Mouse (Mus musculus): ENCODE data around the gene Pnkd. TPM values are rescaled to one million over a fixed set of nuclear protein-coding genes. Genes with fewer than 3 reads are reported as not detected.
A peak's percentile ranks its signal among the peaks of the same experiment; 100 is the strongest.

The Pnkd gene
- polyA plus RNA-seq, 1 experiment = 165 TPM

GRCm38 (mm10) chr1:74364270-74364669 is 79.5 kb downstream of the Pnkd start:
- no peak for DNase-seq
- TF ChIP-seq POLR2A (IDR thresholded peaks at IDR 0.05; ENCODE audit: low read depth, low read length) = no peak
- no peak for TF ChIP-seq CTCF (conservative IDR thresholded peaks at IDR 0.05; ENCODE audit: insufficient read depth, insufficient read length, low read depth, low read length)
- 63% methylated on average over 8 of the region's 8 CpGs for WGBS
- H3K4me3 ChIP-seq (ENCODE audit: insufficient read depth, low read depth, low read length) = no peak overlapping the region
- no peaks in the 10 kb centered on the region for H3K36me3 ChIP-seq (ENCODE audit: control insufficient read depth, insufficient read depth, low read length)
- H3K4me1 ChIP-seq (ENCODE audit: control insufficient read depth, insufficient read depth, low read length) = no peaks in the 10 kb centered on the region
- no peak overlapping the region for H3K27ac ChIP-seq (ENCODE audit: insufficient read depth, low read depth, low read length)
- no peaks in the 10 kb centered on the region for H3K27me3 ChIP-seq (replicated peaks; ENCODE audit: control insufficient read depth, insufficient read depth, low read length)

- Histone ChIP-seq H3K4me3 (ENCODE audit: insufficient read depth, low read depth, low read length) (peak overlapping the region; percentile 14; the same call in 1 of the 2 replicates), H3K27ac (ENCODE audit: insufficient read depth, low read depth, low read length) (no peak overlapping the region), H3K27me3 (replicated peaks; ENCODE audit: control insufficient read depth, insufficient read depth, low read length) (no peaks in the 10 kb centered on the region), H3K4me1 (ENCODE audit: control insufficient read depth, insufficient read depth, low read length) (no peaks in the 10 kb centered on the region), H3K36me3 (ENCODE audit: control insufficient read depth, insufficient read depth, low read length) (no peaks in the 10 kb centered on the region)
- 22% methylated on average over 34 of the region's 34 CpGs for WGBS
- TF ChIP-seq POLR2A (IDR thresholded peaks at IDR 0.05; ENCODE audit: low read depth, low read length) (no peak), CTCF (conservative IDR thresholded peaks at IDR 0.05; ENCODE audit: insufficient read depth, insufficient read length, low read depth, low read length) (no peak)
- DNase-seq = peak; percentile 55
Observed at GRCm38 (mm10) chr1:74367886-74368645, 83.3 kb downstream of the Pnkd start.

GRCm38 (mm10) chr1:74370040-74370439 is 85.3 kb downstream of the Pnkd start:
- Histone ChIP-seq H3K27me3 (replicated peaks; ENCODE audit: control insufficient read depth, insufficient read depth, low read length) (no peaks in the 10 kb centered on the region), H3K27ac (ENCODE audit: insufficient read depth, low read depth, low read length) (no peak overlapping the region), H3K36me3 (ENCODE audit: control insufficient read depth, insufficient read depth, low read length) (no peaks in the 10 kb centered on the region), H3K4me3 (ENCODE audit: insufficient read depth, low read depth, low read length) (no peak overlapping the region), H3K4me1 (ENCODE audit: control insufficient read depth, insufficient read depth, low read length) (no peaks in the 10 kb centered on the region)
- 51% methylated on average over 4 of the region's 4 CpGs for WGBS
- TF ChIP-seq POLR2A (IDR thresholded peaks at IDR 0.05; ENCODE audit: low read depth, low read length) (no peak), CTCF (conservative IDR thresholded peaks at IDR 0.05; ENCODE audit: insufficient read depth, insufficient read length, low read depth, low read length) (no peak)
- no peak for DNase-seq

- TF ChIP-seq CTCF (conservative IDR thresholded peaks at IDR 0.05; ENCODE audit: insufficient read depth, insufficient read length, low read depth, low read length) (no peak), POLR2A (IDR thresholded peaks at IDR 0.05; ENCODE audit: low read depth, low read length) (no peak)
- 77% methylated on average over 4 of the region's 4 CpGs for WGBS
- Histone ChIP-seq H3K4me3 (ENCODE audit: insufficient read depth, low read depth, low read length) (no peak overlapping the region), H3K27ac (ENCODE audit: insufficient read depth, low read depth, low read length) (no peak overlapping the region), H3K27me3 (replicated peaks; ENCODE audit: control insufficient read depth, insufficient read depth, low read length) (no peaks in the 10 kb centered on the region), H3K4me1 (ENCODE audit: control insufficient read depth, insufficient read depth, low read length) (no peaks in the 10 kb centered on the region), H3K36me3 (ENCODE audit: control insufficient read depth, insufficient read depth, low read length) (no peaks in the 10 kb centered on the region)
- no peak for DNase-seq
Observed at GRCm38 (mm10) chr1:74373372-74373771, 88.6 kb downstream of the Pnkd start.

- Histone ChIP-seq H3K4me1 (ENCODE audit: control insufficient read depth, insufficient read depth, low read length) (no peaks in the 10 kb centered on the region), H3K4me3 (ENCODE audit: insufficient read depth, low read depth, low read length) (0 out of 2 replicates have a peak within 1 kb of the TSS, but pooled peaks have one; percentile 1), H3K36me3 (ENCODE audit: control insufficient read depth, insufficient read depth, low read length) (no peaks in the 10 kb centered on the region), H3K27me3 (replicated peaks; ENCODE audit: control insufficient read depth, insufficient read depth, low read length) (no peaks in the 10 kb centered on the region), H3K27ac (ENCODE audit: insufficient read depth, low read depth, low read length) (no peak within 1 kb of the TSS)
- peak; percentile 24 for DNase-seq
- no peak for TF ChIP-seq POLR2A (IDR thresholded peaks at IDR 0.05; ENCODE audit: low read depth, low read length)
- TF ChIP-seq CTCF (conservative IDR thresholded peaks at IDR 0.05; ENCODE audit: insufficient read depth, insufficient read length, low read depth, low read length) = no peak
- WGBS = 71% methylated on average over 8 of the region's 8 CpGs
Observed at GRCm38 (mm10) chr1:74374980-74375379, 90.2 kb downstream of the Pnkd start, which contains the start of gene Slc11a1. TSS of gene Slc11a1 (plus strand) at chr1:74375195.

- Histone ChIP-seq H3K4me1 (ENCODE audit: control insufficient read depth, insufficient read depth, low read length) (no peaks in the 10 kb centered on the region), H3K36me3 (ENCODE audit: control insufficient read depth, insufficient read depth, low read length) (no peaks in the 10 kb centered on the region), H3K27ac (ENCODE audit: insufficient read depth, low read depth, low read length) (no peak overlapping the region), H3K27me3 (replicated peaks; ENCODE audit: control insufficient read depth, insufficient read depth, low read length) (no peaks in the 10 kb centered on the region), H3K4me3 (ENCODE audit: insufficient read depth, low read depth, low read length) (0 out of 2 replicates have a peak overlapping the region, but pooled peaks have one; percentile 1)
- WGBS = 71% methylated on average over 10 of the region's 10 CpGs
- no peak for DNase-seq
- TF ChIP-seq POLR2A (IDR thresholded peaks at IDR 0.05; ENCODE audit: low read depth, low read length) (no peak), CTCF (conservative IDR thresholded peaks at IDR 0.05; ENCODE audit: insufficient read depth, insufficient read length, low read depth, low read length) (no peak)
Observed at GRCm38 (mm10) chr1:74375561-74375960, 90.8 kb downstream of the Pnkd start.

GRCm38 (mm10) chr1:74376396-74376795 is 91.7 kb downstream of the Pnkd start:
- peak; percentile 20 for DNase-seq
- H3K4me3 ChIP-seq (ENCODE audit: insufficient read depth, low read depth, low read length) = no peak overlapping the region

More at GRCm38 (mm10) chr1:74376396-74376795, 91.7 kb downstream of the Pnkd start:
- TF ChIP-seq CTCF (conservative IDR thresholded peaks at IDR 0.05; ENCODE audit: insufficient read depth, insufficient read length, low read depth, low read length) (no peak), POLR2A (IDR thresholded peaks at IDR 0.05; ENCODE audit: low read depth, low read length) (no peak)
- Histone ChIP-seq H3K4me1 (ENCODE audit: control insufficient read depth, insufficient read depth, low read length) (no peaks in the 10 kb centered on the region), H3K27me3 (replicated peaks; ENCODE audit: control insufficient read depth, insufficient read depth, low read length) (no peaks in the 10 kb centered on the region), H3K36me3 (ENCODE audit: control insufficient read depth, insufficient read depth, low read length) (no peaks in the 10 kb centered on the region), H3K27ac (ENCODE audit: insufficient read depth, low read depth, low read length) (no peak overlapping the region)
- WGBS = 73% methylated on average over 4 of the region's 4 CpGs
